ENCODE assay signal across 8 mouse cellular contexts in the genomic region with DNA sequence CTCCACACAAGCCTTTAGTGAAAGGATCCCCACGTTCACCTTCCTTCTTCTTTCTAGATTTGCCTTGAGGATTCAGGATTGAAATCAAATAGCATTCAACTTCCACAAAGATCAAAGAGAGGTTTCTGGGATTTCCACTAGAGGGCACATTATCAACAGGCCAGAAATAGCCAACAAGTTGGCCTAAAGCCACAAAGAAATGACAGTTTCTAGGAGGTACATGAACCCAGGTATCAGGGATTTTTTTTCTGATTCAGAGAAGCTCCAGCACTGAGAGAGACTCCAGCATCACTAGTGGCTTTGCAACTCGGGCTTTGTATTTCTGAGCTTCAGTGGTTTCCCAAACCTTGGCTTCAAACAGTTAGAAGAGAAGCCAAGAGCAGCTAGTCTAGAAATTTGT.
A peak's percentile ranks its signal among the peaks of the same experiment; 100 is the strongest.
DNase-seq lines count a peak whose midpoint lies in the region; TF ChIP-seq lines count a peak whose summit lies in the region.

No protein-coding gene starts in this region.

- DNase-seq in cerebellum, postnatal 10 days: peak; percentile 45 to 81
- DNase-seq in cerebellum, adult 8-10 months: no peak
- no peak for DNase-seq in left cerebral cortex, adult 2 months (ENCODE audit: extremely low spot score in 1 of 2, low spot score in 2 of 2)
- DNase-seq in left cerebral cortex, postnatal 10 days (ENCODE audit: extremely low spot score in 1 of 2, low spot score in 2 of 2): no peak
- DNase-seq in adipocyte (ENCODE audit: low spot score): peak; percentile 80
- peak; percentile 70 for DNase-seq in lung, postnatal 25 days (ENCODE audit: low spot score)
- DNase-seq in right cerebral cortex, postnatal 36 days (ENCODE audit: low spot score in 2 of 2): no peak
- DNase-seq in right cerebral cortex, postnatal 4 days: no peak

- intact Hi-C loops in left cerebral cortex, adult 2 months (cut with DNase I): loop anchor here (2.0 to 10.0 kb wide), 4 partner anchors 215 to 541 kb away; no protein-coding TSS in a partner anchor
- intact Hi-C loops in left cerebral cortex, postnatal 10 days (cut with DNase I): loop anchor here (10.0 kb wide), 1 partner anchor 211 kb away; no protein-coding TSS in a partner anchor

- TF ChIP-seq CTCF in left cerebral cortex, adult 2 months (IDR thresholded peaks at IDR 0.05): peak; percentile 70

- no peak overlapping the region for H3K4me3 ChIP-seq in left cerebral cortex, adult 2 months

- H3K27ac ChIP-seq in left cerebral cortex, adult 2 months: no peak overlapping the region

Comparison
In these comparisons a context has a peak if more than half of its experiments do, and no peak if none do; other contexts are left out.
1. DNase-seq: peak in cerebellum, postnatal 10 days (2 of 2), adipocyte (single experiment) and lung, postnatal 25 days (single experiment); none in cerebellum, adult 8-10 months (single experiment), left cerebral cortex, adult 2 months (0 of 2), left cerebral cortex, postnatal 10 days (0 of 2), right cerebral cortex, postnatal 36 days (0 of 2) and right cerebral cortex, postnatal 4 days (single experiment).